In the genomic region with DNA sequence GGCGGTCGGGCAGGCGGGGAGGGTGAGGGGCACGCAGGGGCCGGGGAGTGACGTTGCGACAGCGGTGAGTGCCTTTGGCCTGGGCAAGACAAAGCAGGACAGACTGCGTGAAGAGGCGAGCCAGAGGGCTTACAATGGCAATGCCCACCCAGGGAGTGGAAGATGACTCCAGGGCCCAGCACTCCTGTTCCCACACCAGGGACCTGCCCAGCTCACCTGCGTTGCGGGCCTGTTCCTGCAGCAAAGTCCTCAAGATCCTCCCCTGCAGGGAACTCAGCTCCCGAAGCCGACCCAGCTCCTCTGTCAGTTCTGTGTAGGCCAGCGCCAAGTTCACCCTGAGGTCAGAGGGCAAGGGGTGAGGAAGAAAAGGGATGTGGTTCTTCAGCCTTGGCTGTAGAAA, we compare ENCODE assay signal across 8 mouse cellular contexts. TPM values are rescaled to one million over a fixed set of nuclear protein-coding genes. Genes with fewer than 3 reads are reported as not detected.
DNase-seq lines count a peak whose midpoint lies in the region; ATAC-seq lines count a peak whose summit lies in the region.

No protein-coding gene starts in this region.

- peaks cover 22% of the 10 kb centered on the region for H3K4me1 ChIP-seq in heart, embryonic 12.5 days (replicated peaks)
- H3K4me1 ChIP-seq in embryonic facial prominence, embryonic 10.5 days = peaks cover 42% of the 10 kb centered on the region
- H3K4me1 ChIP-seq in hindbrain, embryonic 14.5 days (replicated peaks; ENCODE audit: control insufficient read depth, insufficient read depth, low read length) = peaks cover 16% of the 10 kb centered on the region
- peaks cover 21% of the 10 kb centered on the region for H3K4me1 ChIP-seq in midbrain, embryonic 12.5 days

- H3K27me3 ChIP-seq in heart, embryonic 12.5 days (replicated peaks) = peaks cover 79% of the 10 kb centered on the region
- H3K27me3 ChIP-seq in embryonic facial prominence, embryonic 10.5 days (replicated peaks; ENCODE audit: low read depth, poor library complexity, severe bottlenecking) = peaks cover 77% of the 10 kb centered on the region
- 0 out of 2 replicates have a peak, but pooled peaks cover 4% of the 10 kb centered on the region for H3K27me3 ChIP-seq in hindbrain, embryonic 14.5 days (ENCODE audit: control insufficient read depth, insufficient read depth, low read length)
- H3K27me3 ChIP-seq in midbrain, embryonic 12.5 days = peaks cover 62% of the 10 kb centered on the region

- H3K27ac ChIP-seq in heart, embryonic 12.5 days (ENCODE audit: poor library complexity, severe bottlenecking) = no peak overlapping the region
- H3K27ac ChIP-seq in embryonic facial prominence, embryonic 10.5 days (replicated peaks) = peak overlapping the region; percentile 49
- H3K27ac ChIP-seq in hindbrain, embryonic 14.5 days = peak overlapping the region; percentile 60; the same call in 1 of the 2 replicates
- H3K27ac ChIP-seq in midbrain, embryonic 12.5 days (replicated peaks) = no peak overlapping the region

- no peak for ATAC-seq in heart, embryonic 12.5 days (ENCODE audit: insufficient number of reproducible peaks, low FRiP score)
- ATAC-seq in hindbrain, embryonic 14.5 days (ENCODE audit: low FRiP score) = peak; percentile 24; the same call in 1 of the 2 replicates
- 0 out of 2 replicates have a peak, but pooled peaks have one; percentile 17 for ATAC-seq in midbrain, embryonic 12.5 days (ENCODE audit: low FRiP score, low read depth)

- peak overlapping the region; percentile 48 for H3K4me3 ChIP-seq in heart, embryonic 12.5 days
- H3K4me3 ChIP-seq in embryonic facial prominence, embryonic 10.5 days = peak overlapping the region; percentile 64
- H3K4me3 ChIP-seq in hindbrain, embryonic 14.5 days (replicated peaks; ENCODE audit: low read length) = peak overlapping the region; percentile 30
- peak overlapping the region; percentile 42 for H3K4me3 ChIP-seq in midbrain, embryonic 12.5 days

- H3K9me3 ChIP-seq in heart, embryonic 12.5 days (replicated peaks) = no peaks in the 10 kb centered on the region
- H3K9me3 ChIP-seq in embryonic facial prominence, embryonic 10.5 days = no peaks in the 10 kb centered on the region
- no peaks in the 10 kb centered on the region for H3K9me3 ChIP-seq in hindbrain, embryonic 14.5 days (ENCODE audit: control insufficient read depth, low read length)
- H3K9me3 ChIP-seq in midbrain, embryonic 12.5 days = no peaks in the 10 kb centered on the region

- H3K4me2 ChIP-seq in heart, embryonic 12.5 days = peak overlapping the region; percentile 83
- H3K4me2 ChIP-seq in hindbrain, embryonic 14.5 days (replicated peaks) = peak overlapping the region; percentile 56
- peak overlapping the region; percentile 92 for H3K4me2 ChIP-seq in midbrain, embryonic 12.5 days (replicated peaks)

- no peak for DNase-seq in heart, adult 9 months (ENCODE audit: low spot score in 2 of 2)
- no peak for DNase-seq in embryonic facial prominence, embryonic 10.5 days (ENCODE audit: low spot score)
- no peak for DNase-seq in hindbrain, embryonic 14.5 days (ENCODE audit: low spot score)
- DNase-seq in T-cell, adult 2 months (ENCODE audit: low spot score) = no peak
- no peak for DNase-seq in adrenal gland, postnatal 25 days
- DNase-seq in spleen, adult 12 weeks (ENCODE audit: low spot score) = no peak

- peak overlapping the region; percentile 70 for H3K9ac ChIP-seq in heart, embryonic 12.5 days
- peak overlapping the region; percentile 56 for H3K9ac ChIP-seq in hindbrain, embryonic 14.5 days
- peak overlapping the region; percentile 54 for H3K9ac ChIP-seq in midbrain, embryonic 12.5 days (replicated peaks)

- WGBS in heart, embryonic 12.5 days = 21% methylated on average over 15 of the region's 15 CpGs
- 11% methylated on average over 15 of the region's 15 CpGs for WGBS in embryonic facial prominence, embryonic 10.5 days
- WGBS in hindbrain, embryonic 14.5 days = 12% methylated on average over 15 of the region's 15 CpGs
- 4% methylated on average over 15 of the region's 15 CpGs for WGBS in midbrain, embryonic 12.5 days

- H3K36me3 ChIP-seq in heart, embryonic 12.5 days = peaks cover 22% of the 10 kb centered on the region; the same call in 1 of the 2 replicates
- H3K36me3 ChIP-seq in embryonic facial prominence, embryonic 10.5 days (replicated peaks) = peaks cover 42% of the 10 kb centered on the region
- peaks cover 42% of the 10 kb centered on the region for H3K36me3 ChIP-seq in hindbrain, embryonic 14.5 days (replicated peaks; ENCODE audit: control insufficient read depth, insufficient read depth)
- H3K36me3 ChIP-seq in midbrain, embryonic 12.5 days = peaks cover 4% of the 10 kb centered on the region; the same call in 1 of the 2 replicates

RNA-seq across cellular contexts. Expression of a gene that starts 12.0 kb away (rescaled TPM):
- 10.6 and 12.6 TPM in 2 replicates for polyA plus RNA-seq in heart, embryonic 12.5 days (2016; fragmentation: Nextera tagmentation; extraction: Ambion mirVana)
- polyA plus RNA-seq in embryonic facial prominence, embryonic 10.5 days (2016; fragmentation: Nextera tagmentation; extraction: Ambion mirVana) = 4.7 and 5.1 TPM in 2 replicates
- 9.3 and 10.8 TPM in 2 replicates for polyA plus RNA-seq in hindbrain, embryonic 14.5 days (2014; fragmentation: Nextera tagmentation; extraction: Ambion mirVana)
- polyA plus RNA-seq in midbrain, embryonic 12.5 days (2016; fragmentation: Nextera tagmentation; extraction: Ambion mirVana) = 6.7 and 8.9 TPM in 2 replicates
- 11.1 and 12.7 TPM in 2 replicates for total RNA-seq in adrenal gland, postnatal 25 days (2021)

RNA-seq across cellular contexts. Expression of a gene that starts 24.1 kb away (rescaled TPM):
- polyA plus RNA-seq in heart, embryonic 12.5 days (2016; fragmentation: Nextera tagmentation; extraction: Ambion mirVana) = not detected in 2 replicates
- 0.11 and 0.17 TPM in 2 replicates for polyA plus RNA-seq in embryonic facial prominence, embryonic 10.5 days (2016; fragmentation: Nextera tagmentation; extraction: Ambion mirVana)
- not detected in 2 replicates for polyA plus RNA-seq in hindbrain, embryonic 14.5 days (2014; fragmentation: Nextera tagmentation; extraction: Ambion mirVana)
- 0.23 and 0.24 TPM in 2 replicates for polyA plus RNA-seq in midbrain, embryonic 12.5 days (2016; fragmentation: Nextera tagmentation; extraction: Ambion mirVana)
- 0.39 TPM in 1 of 2 replicates, not detected in the other for total RNA-seq in adrenal gland, postnatal 25 days (2021)

RNA-seq across cellular contexts. Expression of a gene that starts 48.4 kb away (rescaled TPM):
- polyA plus RNA-seq in heart, embryonic 12.5 days (2016; fragmentation: Nextera tagmentation; extraction: Ambion mirVana) = 41.7 and 45.4 TPM in 2 replicates
- 85.5 and 85.9 TPM in 2 replicates for polyA plus RNA-seq in embryonic facial prominence, embryonic 10.5 days (2016; fragmentation: Nextera tagmentation; extraction: Ambion mirVana)
- 35.3 and 44.2 TPM in 2 replicates for polyA plus RNA-seq in hindbrain, embryonic 14.5 days (2014; fragmentation: Nextera tagmentation; extraction: Ambion mirVana)
- 68.2 and 68.6 TPM in 2 replicates for polyA plus RNA-seq in midbrain, embryonic 12.5 days (2016; fragmentation: Nextera tagmentation; extraction: Ambion mirVana)
- total RNA-seq in adrenal gland, postnatal 25 days (2021) = 116 and 120 TPM in 2 replicates

Comparison
In these comparisons a context has a peak if more than half of its experiments do, and no peak if none do; other contexts are left out.
1. H3K27ac ChIP-seq: peak in embryonic facial prominence, embryonic 10.5 days (single experiment) and hindbrain, embryonic 14.5 days (single experiment); none in heart, embryonic 12.5 days (single experiment) and midbrain, embryonic 12.5 days (single experiment).
2. Peak in every context shown above with its lines, with median percentiles within 50 percentile points of each other: H3K4me2 ChIP-seq, H3K4me3 ChIP-seq and H3K9ac ChIP-seq.